Mouse (Mus musculus) embryonic facial prominence, embryonic 10.5 days (tissue): ENCODE results near the gene Thy1. TPM values are rescaled to one million over a fixed set of nuclear protein-coding genes. Genes with fewer than 3 reads are reported as not detected.

Experiments
- DNase-seq: peaks from one replicate; pipeline ENCODE4 v3.0.0-alpha.2; 2017; ENCODE audit warnings: low spot score
- H3K27ac ChIP-seq: fragments of 300-500 bp; sonication (generic); replicated peaks from 2 replicates; pipeline ENCODE4 v1.5.1; 2016; ENCODE audit warnings: mild to moderate bottlenecking
- H3K27me3 ChIP-seq: fragments of 300-500 bp; sonication (generic); replicated peaks from 2 replicates; pipeline ENCODE4 v1.6.1; 2016; ENCODE audit warnings: low read depth, mild to moderate bottlenecking; ENCODE audit not compliant: poor library complexity, severe bottlenecking
- H3K36me3 ChIP-seq: fragments of 300-500 bp; sonication (generic); replicated peaks from 2 replicates; pipeline ENCODE4 v1.6.1; 2016; ENCODE audit warnings: mild to moderate bottlenecking, moderate library complexity
- H3K4me1 ChIP-seq: fragments of 300-500 bp; sonication (generic); 2 replicates; pipeline ENCODE4 v1.6.1; 2016
- H3K4me3 ChIP-seq: fragments of 300-500 bp; sonication (generic); 2 replicates; pipeline ENCODE4 v1.5.1; 2016; ENCODE audit warnings: mild to moderate bottlenecking, moderate library complexity
- H3K9me3 ChIP-seq: fragments of 300-500 bp; sonication (generic); 2 replicates; pipeline ENCODE4 v1.6.1; 2016; ENCODE audit warnings: mild to moderate bottlenecking
- WGBS: fragments of 180-500 bp; shearing (Covaris S2); methylation state at CpG from one replicate; pipeline ENCODE4 v1.1.7; 2016; 5-methylcytosine and 5-hydroxymethylcytosine counted together
- polyA plus RNA-seq: library from polyadenylated mRNA; unstranded; fragments of >200 nt; fragmentation: Nextera tagmentation; extraction: Ambion mirVana; gene quantifications from 2 replicates; pipeline ENCODE4 v1.2.1, GENCODE M21; 2016

Gene Thy1
- polyA plus RNA-seq, 1 experiment from 2014 or later, result 0.39 TPM

GRCm38 (mm10) chr9:44049381-44050165 lies 6.4 kb downstream of the Thy1 start:
- no peak overlapping the region for H3K27ac ChIP-seq
- H3K4me3 ChIP-seq, result no peak overlapping the region
- DNase-seq, result no peak
- H3K36me3 ChIP-seq, result no peaks in the 10 kb centered on the region
- H3K4me1 ChIP-seq, result peaks cover 17% of the 10 kb centered on the region
- H3K27me3 ChIP-seq, result peaks cover 40% of the 10 kb centered on the region
- WGBS, result 87% methylated on average over 8 of the region's 8 CpGs
- H3K9me3 ChIP-seq, result no peaks in the 10 kb centered on the region

DNA sequence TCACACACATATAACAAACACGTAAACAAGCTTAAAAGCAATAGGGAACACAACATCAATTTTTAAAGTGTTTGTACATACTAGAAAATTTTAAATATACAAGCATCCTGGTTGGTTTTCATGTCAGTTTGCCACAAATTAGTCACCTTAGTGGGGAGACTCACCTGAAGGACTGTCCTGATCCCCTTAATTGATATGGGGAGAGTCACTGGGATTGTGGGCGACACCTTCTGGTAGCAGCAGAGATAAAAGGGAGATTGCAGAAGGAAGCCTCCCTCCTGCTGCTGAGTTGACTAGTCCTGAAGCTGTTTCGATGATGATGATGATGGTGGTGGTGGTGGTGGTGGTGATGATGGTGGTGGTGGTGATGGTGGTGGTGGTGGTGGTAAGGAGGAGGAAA lies 9.7 kb downstream of the Thy1 start:
- DNase-seq, result no peak
- H3K36me3 ChIP-seq, result no peaks in the 10 kb centered on the region
- H3K4me3 ChIP-seq, result no peak overlapping the region
- no peak overlapping the region for H3K27ac ChIP-seq
- 59% methylated on average over 3 of the region's 3 CpGs for WGBS
- H3K4me1 ChIP-seq, result peaks cover 8% of the 10 kb centered on the region; the same call in 1 of the 2 replicates
- H3K27me3 ChIP-seq, result peaks cover 15% of the 10 kb centered on the region; the same call in 1 of the 2 replicates
- H3K9me3 ChIP-seq, result no peaks in the 10 kb centered on the region; the same call in 1 of the 2 replicates

DNA sequence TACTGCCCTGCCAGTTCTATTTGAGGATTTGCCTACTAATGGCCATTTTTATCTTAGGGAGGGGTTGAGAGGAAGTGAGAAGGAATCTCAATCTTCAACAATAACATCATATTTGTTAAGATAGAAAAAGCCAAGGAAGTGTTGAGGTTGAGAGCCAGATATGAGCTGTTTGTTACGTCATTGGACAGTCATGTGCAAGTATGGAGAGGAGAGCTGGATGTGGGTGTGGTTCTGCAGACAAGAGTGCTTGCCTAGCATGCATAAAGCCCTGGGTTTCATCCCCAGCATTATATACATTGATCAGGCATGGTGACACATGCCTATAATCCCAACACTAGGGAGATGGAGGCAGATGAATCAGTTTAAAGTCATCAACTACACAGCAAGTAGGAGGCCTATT lies 10.8 kb downstream of the Thy1 start:
- DNase-seq, result no peak
- 75% methylated on average over 1 of the region's 1 CpGs for WGBS
- Histone ChIP-seq H3K27me3 (peaks cover 4% of the 10 kb centered on the region; the same call in 1 of the 2 replicates), H3K4me1 (peaks cover 1% of the 10 kb centered on the region; the same call in 1 of the 2 replicates), H3K9me3 (no peaks in the 10 kb centered on the region; the same call in 1 of the 2 replicates), H3K27ac (no peak overlapping the region), H3K36me3 (no peaks in the 10 kb centered on the region), H3K4me3 (no peak overlapping the region)

DNA sequence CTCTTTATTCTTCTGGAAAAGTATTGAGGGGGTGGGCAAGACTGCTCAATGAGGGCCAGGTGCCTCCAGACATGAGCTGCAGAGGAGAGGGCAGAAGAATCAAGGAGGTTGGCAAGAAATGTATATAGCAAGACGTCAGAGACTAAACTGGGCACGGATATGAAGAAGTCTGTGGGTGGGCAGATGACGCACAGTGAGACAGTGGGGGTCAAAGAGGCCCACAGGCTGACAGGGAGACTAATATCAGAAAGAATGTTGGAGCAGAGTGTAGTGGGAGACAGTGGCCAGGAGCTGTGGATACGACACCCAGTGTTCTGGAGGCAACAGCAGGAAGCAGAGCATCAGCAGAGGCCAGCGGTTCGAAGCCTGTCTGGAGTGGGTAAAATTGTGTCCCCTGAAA lies 15.4 kb downstream of the Thy1 start:
- 89% methylated on average over 6 of the region's 6 CpGs for WGBS
- Histone ChIP-seq H3K27me3 (no peaks in the 10 kb centered on the region), H3K27ac (no peak overlapping the region), H3K4me1 (no peaks in the 10 kb centered on the region), H3K9me3 (no peaks in the 10 kb centered on the region; the same call in 1 of the 2 replicates), H3K4me3 (no peak overlapping the region), H3K36me3 (no peaks in the 10 kb centered on the region)
- DNase-seq, result no peak

DNA sequence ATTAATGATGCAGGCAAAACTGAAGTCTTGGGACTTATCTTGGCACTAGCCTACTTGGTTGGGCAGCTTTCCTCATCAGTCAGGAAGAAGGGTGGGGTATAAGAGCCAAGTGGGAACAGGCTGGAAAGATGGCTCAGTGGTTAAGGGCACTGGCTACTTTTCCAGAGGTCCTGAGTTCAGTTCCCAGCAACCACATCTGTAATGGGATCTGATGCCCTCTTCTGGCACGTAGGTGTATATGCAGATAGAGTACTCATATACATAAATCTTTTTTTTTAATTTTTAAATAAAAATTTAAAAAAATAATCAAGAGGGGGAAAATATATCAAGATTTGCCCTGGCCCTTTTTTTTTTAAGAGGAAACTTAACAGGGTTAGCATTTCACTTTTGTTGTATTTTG lies 22.0 kb downstream of the Thy1 start:
- Histone ChIP-seq H3K9me3 (no peaks in the 10 kb centered on the region), H3K4me3 (no peak overlapping the region), H3K36me3 (no peaks in the 10 kb centered on the region), H3K27me3 (peaks cover 7% of the 10 kb centered on the region; the same call in 1 of the 2 replicates), H3K4me1 (peaks cover 30% of the 10 kb centered on the region), H3K27ac (no peak overlapping the region)
- 35% methylated on average over 1 of the region's 1 CpGs for WGBS
- no peak for DNase-seq

DNA sequence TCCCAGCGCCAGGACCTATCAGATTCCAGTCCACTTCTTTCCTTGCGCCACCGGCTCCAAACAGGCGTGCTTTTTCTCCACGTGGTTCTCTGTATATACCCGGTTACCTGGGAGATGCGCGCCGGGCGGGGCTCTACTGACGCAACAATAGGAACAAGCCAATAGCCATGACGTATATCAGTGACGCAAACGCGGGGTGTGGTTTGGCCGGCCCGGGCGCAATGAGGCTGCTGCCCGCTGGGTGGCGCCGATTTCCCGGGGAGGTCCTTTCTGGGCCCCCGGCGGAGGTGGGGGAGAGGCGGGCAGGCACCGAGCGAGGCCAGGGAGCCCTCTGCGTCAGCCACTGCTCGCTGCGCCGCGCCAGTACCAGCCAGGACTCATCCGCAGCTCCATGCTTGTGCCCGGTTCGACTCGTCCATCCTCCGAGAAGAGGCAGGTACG lies 23.6 kb downstream of the Thy1 start, which contains the start of gene Usp2:
Gene Usp2, plus strand, starts transcription at position 237 of the 441 bp plus-strand sequence.
- H3K27ac ChIP-seq, result peak within 1 kb of the TSS; percentile 63; the same call in 1 of the 2 replicates
- DNase-seq, result peak; percentile 99
- H3K27me3 ChIP-seq, result peaks cover 7% of the 10 kb centered on the region; the same call in 1 of the 2 replicates
- H3K4me1 ChIP-seq, result peaks cover 46% of the 10 kb centered on the region
- no peaks in the 10 kb centered on the region for H3K9me3 ChIP-seq
- WGBS, result under 1% methylated on average over 38 of the region's 38 CpGs
- peak within 1 kb of the TSS; percentile 65 for H3K4me3 ChIP-seq
- no peaks in the 10 kb centered on the region for H3K36me3 ChIP-seq

DNA sequence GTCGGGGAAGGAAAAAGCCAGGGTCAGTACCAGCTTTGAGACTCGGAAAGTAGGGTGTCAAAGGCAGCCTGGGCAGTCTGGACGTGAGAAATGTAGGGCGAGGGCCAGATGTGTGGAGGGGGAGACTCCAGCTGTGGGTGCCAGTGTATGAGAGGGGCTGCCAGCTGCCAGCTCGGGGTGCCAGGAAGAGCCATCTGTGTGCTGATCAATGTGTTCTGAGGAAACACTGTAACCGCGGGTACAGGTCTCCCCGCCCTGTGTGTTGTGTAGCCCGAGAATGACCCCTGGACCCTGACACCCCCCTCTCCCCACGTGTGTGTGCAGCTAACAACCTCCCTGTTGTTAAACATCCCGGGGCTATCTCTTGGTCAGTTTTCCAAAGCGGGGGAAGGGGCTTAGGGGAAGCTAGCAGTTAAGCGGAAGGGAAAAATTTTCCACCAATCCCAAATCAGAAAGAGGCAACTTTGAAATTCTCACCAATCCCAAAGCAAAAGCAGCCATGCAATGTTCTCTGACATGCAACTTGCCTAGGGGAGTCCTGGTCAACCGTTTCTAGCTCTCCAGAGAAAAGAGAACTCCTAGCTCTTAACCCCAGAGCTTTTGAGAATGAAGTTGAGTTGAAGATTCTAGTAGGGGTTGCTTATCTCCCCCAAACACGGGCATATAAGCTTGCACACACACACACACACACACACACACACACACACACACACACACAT lies 24.2 kb downstream of the Thy1 start:
- Histone ChIP-seq H3K27me3 (peaks cover 9% of the 10 kb centered on the region; the same call in 1 of the 2 replicates), H3K4me1 (peaks cover 52% of the 10 kb centered on the region), H3K36me3 (no peaks in the 10 kb centered on the region), H3K27ac (peak overlapping the region; percentile 63; the same call in 1 of the 2 replicates), H3K9me3 (no peaks in the 10 kb centered on the region), H3K4me3 (peak overlapping the region; percentile 65)
- DNase-seq, result no peak
- 7% methylated on average over 15 of the region's 15 CpGs for WGBS

DNA sequence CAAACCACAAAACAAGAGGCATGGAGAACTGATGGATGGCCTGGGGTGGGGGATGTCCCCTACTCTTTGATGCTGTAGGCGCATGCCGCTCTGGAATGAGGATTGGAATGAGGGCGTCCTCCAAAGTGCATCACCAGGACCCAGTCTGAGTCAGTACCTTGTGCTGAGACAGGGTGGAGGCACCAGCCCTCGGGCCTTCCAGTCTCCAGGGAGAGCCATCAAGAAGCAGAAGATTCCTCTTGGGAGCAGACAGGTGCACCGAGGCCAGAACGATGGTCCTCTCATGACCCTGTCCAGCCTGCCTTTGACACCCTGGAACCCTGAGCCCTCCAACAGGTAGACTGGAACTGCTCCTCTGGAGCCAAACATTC lies 24.8 kb downstream of the Thy1 start:
- no peak for DNase-seq

DNA sequence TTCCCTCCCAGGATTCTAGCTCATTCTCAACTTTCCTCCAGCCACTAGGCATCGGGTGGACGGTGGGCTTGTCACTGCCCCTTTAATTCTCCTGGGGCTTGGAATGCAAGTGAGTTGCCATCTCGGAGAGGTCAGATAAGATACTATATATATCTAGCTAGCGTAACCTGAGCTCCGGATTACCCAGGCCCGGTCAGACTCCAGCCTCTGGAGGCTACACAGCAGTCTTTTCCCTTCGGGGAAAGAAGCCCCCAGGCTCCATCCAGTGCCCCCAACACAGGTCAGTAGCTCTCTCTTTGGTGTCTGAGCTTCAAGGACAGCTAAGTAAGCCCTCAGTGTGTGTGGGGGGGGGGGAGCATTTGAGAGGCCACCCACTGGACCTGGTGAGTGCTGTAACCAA lies 26.1 kb downstream of the Thy1 start:
- DNase-seq, result no peak

More for the DNA sequence above, 24.8 kb downstream of the Thy1 start:
- Histone ChIP-seq H3K27me3 (peaks cover 11% of the 10 kb centered on the region; the same call in 1 of the 2 replicates), H3K27ac (no peak overlapping the region), H3K4me3 (peak overlapping the region; percentile 65; the same call in 1 of the 2 replicates), H3K4me1 (peaks cover 57% of the 10 kb centered on the region), H3K36me3 (no peaks in the 10 kb centered on the region), H3K9me3 (no peaks in the 10 kb centered on the region)
- 76% methylated on average over 6 of the region's 6 CpGs for WGBS

DNA sequence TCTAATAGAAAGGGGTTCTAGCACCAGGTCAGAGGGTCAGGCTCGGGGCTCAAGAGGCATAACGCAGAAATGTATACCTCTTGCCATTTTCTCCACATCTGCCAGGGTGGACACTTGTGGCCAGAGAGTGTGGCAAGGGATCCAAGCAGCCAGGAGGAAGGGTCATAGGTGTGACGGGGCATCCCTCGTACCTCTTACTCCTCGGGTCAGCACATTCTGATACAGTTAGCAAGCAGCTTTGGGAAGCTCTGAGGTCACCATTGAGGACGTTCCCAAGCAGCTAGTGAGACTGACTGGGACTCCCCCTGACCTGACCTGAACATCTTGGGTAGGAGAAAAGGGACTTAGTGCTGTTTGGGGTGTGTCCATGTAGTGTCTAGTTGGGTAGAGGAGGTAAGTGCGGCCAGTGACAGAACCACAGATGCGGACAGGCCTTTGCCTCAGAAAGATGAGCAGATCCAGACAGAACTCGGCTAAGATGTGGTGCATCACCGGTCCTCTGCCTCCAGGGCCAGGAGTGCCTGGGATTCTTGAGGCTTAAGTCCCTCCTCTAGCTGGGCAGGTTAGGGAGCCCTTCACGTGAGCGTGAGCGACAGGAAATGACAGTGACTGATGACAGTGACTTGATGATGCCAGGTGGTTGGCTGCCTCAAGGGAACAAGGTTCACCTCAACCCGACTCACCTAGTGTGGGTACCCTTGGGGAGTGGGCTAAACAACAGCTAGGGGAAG lies 27.1 kb downstream of the Thy1 start:
- no peaks in the 10 kb centered on the region for H3K36me3 ChIP-seq
- WGBS, result 66% methylated on average over 14 of the region's 14 CpGs
- no peak for DNase-seq
- H3K27ac ChIP-seq, result peak overlapping the region; percentile 3; the same call in 1 of the 2 replicates
- H3K4me1 ChIP-seq, result peaks cover 66% of the 10 kb centered on the region
- peaks cover 14% of the 10 kb centered on the region for H3K27me3 ChIP-seq
- no peaks in the 10 kb centered on the region for H3K9me3 ChIP-seq
- H3K4me3 ChIP-seq, result no peak overlapping the region

More for the DNA sequence above, 26.1 kb downstream of the Thy1 start:
- peaks cover 11% of the 10 kb centered on the region; the same call in 1 of the 2 replicates for H3K27me3 ChIP-seq
- no peaks in the 10 kb centered on the region for H3K36me3 ChIP-seq
- H3K9me3 ChIP-seq, result no peaks in the 10 kb centered on the region
- H3K4me1 ChIP-seq, result peaks cover 64% of the 10 kb centered on the region
- 12% methylated on average over 7 of the region's 7 CpGs for WGBS
- no peak overlapping the region for H3K27ac ChIP-seq
- no peak overlapping the region for H3K4me3 ChIP-seq

- Histone ChIP-seq H3K27me3 (peaks cover 20% of the 10 kb centered on the region), H3K4me1 (peaks cover 72% of the 10 kb centered on the region), H3K9me3 (no peaks in the 10 kb centered on the region), H3K27ac (peak overlapping the region; percentile 3; the same call in 1 of the 2 replicates), H3K36me3 (no peaks in the 10 kb centered on the region), H3K4me3 (no peak overlapping the region)
- WGBS, result 45% methylated on average over 8 of the region's 8 CpGs
- no peak for DNase-seq
Observed at GRCm38 (mm10) chr9:44070844-44071231, 27.7 kb downstream of the Thy1 start.
